Mouse (Mus musculus): Measurements from ENCODE around the gene Myo18b.

Gene Myo18b

DNA sequence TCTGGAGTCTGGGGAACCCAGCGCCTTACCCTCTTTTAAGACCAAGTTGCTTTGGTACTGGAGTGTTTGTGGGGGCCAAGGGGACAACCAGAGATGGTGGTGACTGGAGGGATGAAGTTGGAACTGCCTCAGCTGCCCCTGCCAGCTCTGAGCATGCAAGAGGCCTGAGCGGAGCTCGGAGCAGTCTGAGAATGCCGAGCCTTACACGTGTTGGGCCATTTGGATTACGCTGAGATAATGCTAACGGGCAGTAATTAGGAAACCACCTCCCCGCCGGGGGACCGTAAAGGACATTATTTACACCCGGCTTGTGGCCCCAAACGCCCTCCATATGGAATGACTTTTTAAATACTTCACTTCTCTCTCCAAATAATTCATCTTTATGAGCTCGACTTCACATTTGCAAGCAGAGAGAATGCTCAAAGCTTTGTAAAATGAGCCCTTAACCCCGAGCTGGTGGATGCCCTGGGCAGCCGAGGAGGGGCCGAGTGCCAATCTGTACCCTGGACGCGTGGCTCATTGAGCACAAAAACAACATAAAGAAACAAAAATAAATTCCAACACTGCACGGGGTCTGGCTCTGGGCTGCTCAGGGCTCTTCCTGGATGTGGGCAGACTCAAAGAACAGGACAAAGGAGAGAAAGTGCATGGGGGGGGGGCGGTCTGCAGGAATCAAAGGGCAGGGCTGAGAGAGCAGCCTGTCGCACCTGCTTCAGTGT is 148.0 kb downstream of the Myo18b start:
- in situ Hi-C loops (cut with MboI, MseI) = no loop called here

DNA sequence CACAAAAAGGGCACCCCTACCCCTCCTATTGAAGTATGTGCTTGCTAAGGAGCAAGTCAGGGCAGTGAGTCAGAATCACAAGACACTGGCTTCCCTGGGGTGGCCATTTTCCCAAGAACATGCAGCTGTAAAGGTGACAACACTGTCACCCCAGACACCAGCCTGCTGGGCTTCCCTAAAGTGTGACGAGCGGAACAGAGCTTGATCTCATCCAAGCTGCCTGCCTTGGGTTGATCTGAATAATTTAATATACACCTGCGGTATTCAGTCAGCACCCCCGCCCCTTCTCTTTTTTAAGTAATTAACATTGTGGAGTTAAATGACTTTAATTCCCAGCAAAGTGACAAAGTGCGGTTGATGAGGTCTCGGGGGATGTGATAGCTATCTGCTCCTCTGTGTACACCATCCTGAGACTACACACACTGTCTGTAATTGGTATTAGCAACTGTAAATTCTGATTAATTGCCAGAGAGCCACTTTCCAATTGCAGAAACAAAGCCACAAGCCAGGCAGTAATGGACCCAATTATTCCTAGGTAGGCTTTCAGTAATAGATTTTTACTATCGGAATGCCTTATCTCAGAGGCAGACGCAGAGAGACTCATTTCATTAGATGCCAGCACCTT is 148.7 kb downstream of the Myo18b start:
- in situ Hi-C loops (cut with MboI, MseI) = no loop called here

DNA sequence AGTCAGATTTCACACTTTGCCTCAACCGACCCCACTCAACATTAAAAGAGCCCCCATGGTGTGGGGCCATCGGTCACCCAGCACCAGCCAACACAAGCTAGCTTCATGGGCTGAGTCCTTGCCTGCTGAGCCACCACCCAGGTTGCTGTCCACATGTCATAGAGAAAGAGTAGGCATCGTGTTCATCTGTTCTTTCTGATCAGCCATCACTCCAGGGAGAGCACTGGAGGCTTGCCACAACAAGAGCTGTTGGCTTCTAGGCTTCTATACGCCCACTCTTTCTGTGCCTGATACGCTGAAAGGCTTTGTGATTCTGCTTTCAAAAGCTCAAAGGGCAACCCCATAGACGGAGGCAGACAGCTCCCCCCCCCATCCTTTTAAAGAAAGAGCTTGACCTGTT is 151.0 kb downstream of the Myo18b start:
- in situ Hi-C loops (cut with MboI, MseI) = no loop called here

DNA sequence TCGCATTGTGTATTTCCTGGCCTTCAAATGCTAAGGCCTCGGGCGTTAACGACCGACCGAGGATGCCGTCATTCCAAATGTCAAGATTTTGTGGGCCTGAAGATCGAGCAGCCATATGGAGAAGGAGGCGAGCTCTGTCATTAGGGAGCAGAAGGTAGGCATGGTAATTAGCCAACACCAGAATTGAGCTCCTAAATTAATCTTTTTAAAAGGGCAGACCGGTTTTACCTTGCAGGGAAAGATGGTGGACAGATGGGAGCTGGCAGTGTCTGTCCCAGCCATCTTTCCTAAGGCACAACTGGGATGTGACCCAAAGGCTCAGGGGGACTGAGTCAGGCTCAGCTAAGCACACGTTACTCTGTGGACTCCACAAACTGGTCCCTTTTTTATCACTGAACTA is 151.6 kb downstream of the Myo18b start:
- in situ Hi-C loops (cut with MboI, MseI) = no loop called here

DNA sequence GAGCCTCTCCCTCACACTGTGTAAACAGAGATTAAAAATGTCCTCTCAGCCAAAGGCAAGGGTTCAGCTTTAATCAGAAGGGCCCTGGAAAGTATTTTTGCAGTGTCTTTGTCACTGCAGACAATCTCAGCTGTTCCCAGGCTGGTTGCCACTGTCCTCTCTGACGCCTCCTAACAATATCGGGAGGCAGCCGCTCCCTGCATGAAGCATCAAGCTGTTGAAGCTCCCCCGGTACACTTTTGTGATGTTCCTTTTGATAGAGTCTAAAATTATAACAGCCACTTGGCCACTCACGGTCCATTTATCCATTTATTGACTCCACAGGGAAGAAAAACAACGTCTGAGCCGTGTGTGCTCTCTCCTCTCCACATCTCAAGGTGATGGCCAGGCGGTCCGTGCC is 153.0 kb downstream of the Myo18b start:
- in situ Hi-C loops (cut with MboI, MseI) = no loop called here

DNA sequence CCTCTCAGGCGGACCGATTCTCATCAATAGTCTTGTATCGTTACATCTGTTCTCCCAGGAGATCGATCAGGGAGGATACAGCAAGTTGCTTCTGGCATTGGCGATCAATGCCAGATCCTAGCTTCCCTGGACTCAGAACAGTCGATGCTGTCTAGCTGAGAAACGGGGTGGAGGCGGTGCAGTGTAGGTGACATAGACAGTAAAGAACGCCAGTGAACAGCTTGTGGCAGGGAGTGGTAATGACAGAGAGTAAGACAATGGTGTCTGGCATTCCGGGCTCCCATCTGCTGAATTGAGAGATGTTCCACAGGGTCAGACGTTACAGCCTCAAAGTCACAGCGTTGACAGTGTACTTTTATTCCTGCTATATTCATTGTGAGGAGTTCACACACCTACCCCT is 155.5 kb downstream of the Myo18b start:
- in situ Hi-C loops (cut with MboI, MseI) = no loop called here

DNA sequence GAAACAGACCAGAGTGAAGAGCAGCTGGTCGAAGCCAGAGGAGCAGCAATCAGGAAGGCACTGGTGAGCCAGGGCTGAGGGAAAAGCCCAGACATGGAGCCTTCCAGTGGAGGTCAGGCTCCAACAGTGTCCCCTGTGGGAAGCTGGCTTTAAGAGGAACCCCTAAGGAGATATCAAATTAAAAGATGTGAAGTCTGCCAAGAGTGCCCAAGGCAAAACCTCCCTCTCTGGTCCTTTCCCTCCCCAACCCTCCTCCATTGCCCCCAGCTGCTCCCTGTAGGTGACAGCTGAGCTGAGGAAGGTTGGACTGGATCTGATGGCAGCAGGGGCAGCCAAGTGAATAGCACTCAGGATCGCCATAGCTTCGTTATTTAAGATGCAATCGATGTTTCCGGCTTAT is 161.1 kb downstream of the Myo18b start:
- in situ Hi-C loops (cut with MboI, MseI) = no loop called here

DNA sequence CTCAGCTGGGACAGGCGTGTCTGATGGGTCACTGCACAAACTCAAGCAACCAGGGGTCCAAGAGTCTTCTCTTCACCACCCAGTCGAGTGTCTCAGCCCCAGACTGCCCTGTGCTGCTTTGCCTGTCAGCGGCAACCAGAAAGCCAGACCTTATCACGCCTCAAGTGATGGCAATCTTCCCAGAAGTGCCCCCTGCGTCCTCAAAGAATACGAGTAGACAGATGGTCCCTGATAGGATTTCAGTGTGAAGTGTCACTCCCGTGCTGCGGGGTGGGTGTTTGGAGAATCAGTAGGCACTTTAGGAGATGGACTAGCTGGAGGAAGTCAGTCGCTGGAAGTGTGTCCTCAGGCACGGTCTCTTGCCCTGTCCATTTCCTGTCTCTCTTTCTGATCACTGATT is 165.6 kb downstream of the Myo18b start:
- in situ Hi-C loops (cut with MboI, MseI) = no loop called here

DNA sequence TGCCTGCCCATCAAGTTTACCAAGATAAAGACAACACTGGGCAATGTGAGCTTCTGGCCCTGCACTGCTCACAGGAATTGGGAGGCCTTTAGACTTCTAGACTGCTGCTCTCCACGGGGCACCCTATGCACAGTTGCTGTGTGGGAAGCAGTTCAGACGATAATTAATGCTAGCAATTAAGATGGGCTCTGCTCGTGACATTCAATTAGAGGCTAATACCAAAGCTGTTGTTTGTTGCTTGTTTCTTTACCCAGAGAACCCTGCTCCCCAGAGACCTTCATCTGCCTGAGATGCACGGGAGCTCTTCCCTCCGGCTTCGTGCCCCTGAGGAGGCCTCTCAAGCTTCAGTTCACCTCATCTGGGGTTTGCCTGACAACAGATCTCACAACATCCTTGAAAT is 167.7 kb downstream of the Myo18b start:
- in situ Hi-C loops (cut with MboI, MseI) = no loop called here

DNA sequence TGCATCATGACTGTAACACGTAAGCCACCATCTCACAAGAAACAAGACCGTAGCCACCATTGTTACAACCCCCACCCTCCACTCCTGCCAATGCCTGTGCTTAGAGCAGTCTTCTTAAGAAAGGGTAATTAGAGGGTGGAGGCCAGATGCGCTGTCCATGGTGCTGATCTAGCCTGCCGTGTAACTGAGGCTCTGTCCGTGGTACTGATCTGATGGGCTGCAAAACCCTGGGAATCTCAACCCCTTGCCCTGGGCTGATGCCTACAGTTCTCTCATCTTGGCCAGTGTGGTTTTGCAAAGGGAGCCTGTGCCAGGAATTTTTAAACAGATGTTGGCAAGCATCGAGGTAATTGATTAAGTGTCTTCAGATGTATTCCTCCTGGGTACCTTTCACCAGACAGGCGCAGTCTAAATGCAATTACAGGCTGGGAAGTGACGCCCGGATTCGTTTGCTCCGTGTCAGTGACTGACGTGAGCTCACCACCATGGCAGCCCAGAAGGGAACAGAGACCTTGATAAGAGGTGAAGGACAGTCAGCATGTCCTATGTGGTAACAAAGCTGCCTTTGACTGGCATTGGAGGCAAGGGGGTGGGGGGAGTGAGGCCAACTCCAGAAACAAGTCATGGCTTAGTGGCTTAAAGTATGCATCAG is 177.4 kb downstream of the Myo18b start:
- in situ Hi-C loops (cut with MboI, MseI) = loop anchor here (25.0 kb wide), 1 partner anchor 1806 kb away; no protein-coding TSS in a partner anchor

DNA sequence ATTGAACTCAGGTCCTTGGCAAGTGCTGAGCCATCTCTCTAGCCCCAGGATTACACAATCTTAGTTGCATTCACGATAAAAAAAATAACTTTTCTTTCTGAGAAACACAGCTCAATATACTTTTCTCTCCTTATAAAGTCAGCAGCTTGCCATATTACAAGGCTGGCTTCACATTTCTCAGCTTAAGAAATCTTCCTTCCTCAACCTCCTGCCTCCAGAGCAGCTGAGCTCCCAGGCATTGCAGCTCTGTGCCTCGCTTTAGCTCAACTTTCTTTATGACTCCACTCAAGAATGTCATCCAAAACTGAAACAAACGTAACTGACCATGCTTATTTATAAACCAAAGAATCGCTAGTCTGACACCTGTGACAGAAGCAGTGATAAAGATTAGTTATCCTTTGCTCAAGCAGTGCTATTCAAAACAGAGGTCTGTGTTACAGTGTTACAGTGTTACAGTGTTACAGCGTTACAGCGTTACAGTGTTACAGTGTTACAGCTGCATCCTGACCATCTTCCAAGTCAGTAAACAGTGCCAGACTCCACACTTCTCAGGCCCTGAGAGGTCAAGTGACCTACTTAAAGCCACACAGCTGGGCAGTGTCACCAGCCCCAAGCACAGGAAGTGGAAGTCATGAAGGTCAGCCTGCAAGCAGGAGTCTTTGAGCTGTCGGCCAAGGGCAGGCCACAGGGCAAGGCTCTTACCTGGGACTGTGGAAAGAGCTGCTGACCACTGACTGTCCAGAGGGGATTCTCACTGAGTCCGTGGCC is 181.3 kb downstream of the Myo18b start:
- in situ Hi-C loops (cut with MboI, MseI) = loop anchor here (25.0 kb wide), 1 partner anchor 1803 kb away; no protein-coding TSS in a partner anchor

DNA sequence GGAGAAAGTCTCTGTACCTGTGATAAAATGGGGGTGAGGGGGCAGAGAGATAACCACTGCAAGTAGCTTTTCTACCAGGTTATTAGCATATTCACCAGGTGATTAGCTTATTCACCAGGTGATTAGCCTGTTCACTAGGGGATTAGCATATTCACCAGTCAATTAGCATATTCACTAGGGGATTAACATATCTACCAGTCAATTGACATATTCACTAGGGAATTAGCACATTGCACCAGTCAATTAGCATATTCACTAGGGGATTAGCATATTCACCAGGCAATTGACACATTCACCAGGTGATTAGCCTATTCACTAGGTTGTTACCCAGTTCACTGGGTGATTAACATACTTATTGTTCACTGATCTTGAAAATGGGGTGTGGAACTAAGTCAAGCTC is 186.3 kb downstream of the Myo18b start:
- in situ Hi-C loops (cut with MboI, MseI) = loop anchor here (25.0 kb wide), 1 partner anchor 1798 kb away; no protein-coding TSS in a partner anchor

DNA sequence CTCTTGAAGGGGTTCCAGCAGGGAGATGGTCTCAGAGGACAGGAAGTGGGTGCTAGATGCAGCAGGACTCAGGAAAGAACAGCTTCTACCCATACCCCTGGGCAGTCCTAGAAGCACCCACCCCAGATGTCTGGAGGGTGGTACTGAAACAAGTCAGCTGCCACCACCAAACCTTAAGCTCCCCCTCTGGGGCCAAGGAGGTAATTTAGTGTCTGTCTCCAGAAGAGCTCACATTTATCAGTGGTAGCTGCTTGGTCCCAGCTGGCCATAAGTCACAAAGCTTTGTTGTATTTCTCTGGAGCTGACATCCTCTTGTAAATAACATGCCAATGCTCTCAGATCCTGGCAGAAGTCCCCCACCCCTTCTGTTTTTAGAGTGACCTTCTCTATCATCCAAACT is 187.7 kb downstream of the Myo18b start:
- in situ Hi-C loops (cut with MboI, MseI) = loop anchor here (25.0 kb wide), 1 partner anchor 1796 kb away; no protein-coding TSS in a partner anchor

DNA sequence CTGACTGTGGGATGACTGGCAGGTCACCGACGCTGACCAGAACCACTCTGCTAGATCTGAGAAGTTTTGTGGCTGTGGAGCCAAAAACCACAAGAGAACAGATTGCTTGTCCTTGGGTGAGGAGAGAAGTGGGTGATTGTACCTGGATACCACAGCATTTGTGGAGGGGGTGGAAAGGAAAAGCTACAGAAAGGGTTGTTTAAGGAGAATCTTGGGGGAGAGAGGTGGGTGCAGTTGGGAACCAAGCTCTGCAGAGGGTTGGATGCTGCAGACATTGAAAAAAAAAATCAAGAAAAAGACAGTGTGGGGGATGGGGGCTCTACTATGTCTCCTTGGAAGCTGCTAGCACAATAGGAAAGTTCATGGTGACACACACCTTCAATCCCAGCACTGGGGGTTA is 188.7 kb downstream of the Myo18b start:
- in situ Hi-C loops (cut with MboI, MseI) = loop anchor here (25.0 kb wide), 1 partner anchor 1795 kb away; no protein-coding TSS in a partner anchor

DNA sequence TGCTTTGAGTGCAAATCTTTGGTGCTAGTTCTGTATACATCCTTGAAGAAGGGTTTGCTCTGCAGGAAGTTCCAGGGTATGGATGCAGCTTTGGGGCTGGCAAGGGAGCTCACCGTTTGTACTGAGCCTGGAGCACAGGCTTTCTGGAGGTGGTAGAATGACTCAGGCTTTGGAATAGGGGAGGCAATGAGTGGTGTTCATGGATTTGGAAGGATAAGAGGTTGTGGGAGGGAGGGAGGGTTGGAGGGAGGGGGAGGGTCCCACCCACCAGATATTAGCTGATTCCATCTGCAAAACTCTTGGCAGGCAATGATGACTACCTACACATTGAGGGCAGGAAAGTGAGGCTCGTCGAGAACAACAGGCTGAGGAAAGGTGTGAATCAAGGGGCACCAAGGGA is 195.4 kb downstream of the Myo18b start:
- in situ Hi-C loops (cut with MboI, MseI) = loop anchor here (25.0 kb wide), 1 partner anchor 1788 kb away; no protein-coding TSS in a partner anchor

DNA sequence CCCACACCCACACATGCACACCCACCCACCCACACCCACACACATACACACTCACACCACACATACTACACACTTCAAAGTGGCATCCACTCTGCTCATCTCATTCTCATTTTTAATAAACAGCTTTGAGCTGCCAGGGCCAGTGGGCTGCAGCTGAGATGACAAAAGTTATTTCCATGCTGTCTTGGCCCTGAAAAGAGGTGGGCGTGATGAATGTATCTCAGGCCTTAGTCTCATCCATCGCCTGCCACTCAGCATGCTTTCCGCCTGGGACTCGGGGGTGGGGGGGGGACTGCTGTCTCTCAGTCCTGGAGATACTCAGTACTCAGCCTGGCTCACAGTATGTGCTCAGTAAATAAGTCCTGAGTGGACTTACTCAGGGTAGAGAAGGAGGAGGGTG is 199.5 kb downstream of the Myo18b start:
- in situ Hi-C loops (cut with MboI, MseI) = no loop called here

DNA sequence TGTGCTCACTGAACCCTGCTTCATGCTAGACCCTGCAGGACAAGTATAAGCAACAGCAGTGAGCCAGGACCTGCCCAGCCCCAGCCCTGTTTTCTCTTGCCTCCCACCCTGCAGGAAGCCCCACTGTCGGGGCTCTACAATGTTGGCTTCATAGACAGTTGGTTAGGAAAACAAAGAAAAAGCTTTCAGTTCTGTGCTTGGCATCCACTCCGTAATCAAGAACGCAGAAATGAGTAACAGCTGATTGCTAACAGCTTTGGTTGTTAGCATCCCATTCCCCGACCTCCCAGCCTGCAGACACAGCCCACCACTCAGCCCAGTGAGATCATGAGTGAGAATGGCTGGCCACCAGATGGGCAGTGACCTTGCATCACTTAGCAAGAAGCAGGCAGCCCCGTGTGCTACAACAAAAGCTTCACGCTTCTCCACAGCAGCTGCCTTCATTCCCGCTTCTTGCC is 200.9 kb downstream of the Myo18b start:
- in situ Hi-C loops (cut with MboI, MseI) = no loop called here

DNA sequence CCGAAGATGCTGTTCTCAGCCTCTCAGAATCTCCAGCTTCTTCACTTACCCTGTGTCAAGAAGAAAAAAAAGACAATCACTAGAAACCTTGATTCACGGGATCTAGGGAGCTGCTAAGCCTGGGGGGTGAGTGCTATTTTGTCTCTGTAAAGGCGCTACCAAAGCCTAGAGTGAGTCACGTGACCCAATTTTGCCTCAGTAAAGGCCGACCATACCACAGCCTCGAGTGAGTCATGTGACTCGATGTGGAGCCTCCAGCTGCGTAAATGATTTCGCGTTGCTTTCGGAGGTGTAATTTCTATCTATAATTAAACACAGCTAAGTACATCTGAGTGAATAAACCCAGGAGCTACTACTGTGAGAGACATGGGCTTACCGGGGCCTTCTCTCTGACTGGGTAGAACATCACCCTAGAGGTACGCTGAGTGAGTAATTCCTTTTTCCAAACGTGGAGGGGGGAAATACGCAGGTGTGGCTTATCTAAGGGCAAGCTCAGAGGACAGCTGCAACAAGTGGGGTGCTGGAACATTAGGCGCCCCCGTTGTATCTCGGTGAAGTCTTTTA is 202.8 kb downstream of the Myo18b start:
- in situ Hi-C loops (cut with MboI, MseI) = no loop called here

DNA sequence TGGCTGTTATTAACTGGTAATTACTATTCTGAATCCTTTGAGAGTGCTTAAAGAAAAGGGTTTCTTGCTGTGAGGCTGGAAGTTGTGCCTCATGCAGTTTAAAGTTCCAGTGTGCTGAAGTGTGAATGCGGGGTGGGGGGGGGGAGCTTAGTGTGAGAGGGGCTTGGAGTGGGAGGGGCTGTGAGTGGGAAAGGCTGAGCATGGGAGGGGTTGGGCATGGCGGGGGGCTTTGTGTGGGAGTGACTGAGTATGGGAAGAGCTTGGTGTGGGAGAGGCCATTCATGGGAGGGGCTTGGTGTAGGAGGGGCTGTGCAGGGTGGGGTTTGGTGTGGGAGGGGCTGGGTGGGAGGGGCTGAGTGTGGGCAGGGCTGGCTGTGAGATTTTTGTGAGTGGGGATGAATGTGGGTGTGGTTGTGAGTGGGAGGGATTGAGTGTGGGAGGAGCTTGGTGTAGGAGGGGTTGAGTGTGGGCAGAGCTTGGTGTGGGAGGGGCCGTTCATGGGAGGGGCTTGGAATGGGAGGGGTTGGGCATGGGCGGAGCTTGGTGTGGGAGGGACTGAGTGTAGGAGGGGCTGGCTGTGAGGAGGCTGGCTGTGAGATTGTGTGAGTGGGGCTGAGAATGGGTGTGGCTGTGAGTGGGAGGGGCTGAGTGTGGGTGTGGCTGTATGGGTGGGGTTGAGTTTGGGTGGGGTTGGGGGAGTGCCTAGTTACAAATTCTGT is 208.9 kb downstream of the Myo18b start:
- in situ Hi-C loops (cut with MboI, MseI) = no loop called here

DNA sequence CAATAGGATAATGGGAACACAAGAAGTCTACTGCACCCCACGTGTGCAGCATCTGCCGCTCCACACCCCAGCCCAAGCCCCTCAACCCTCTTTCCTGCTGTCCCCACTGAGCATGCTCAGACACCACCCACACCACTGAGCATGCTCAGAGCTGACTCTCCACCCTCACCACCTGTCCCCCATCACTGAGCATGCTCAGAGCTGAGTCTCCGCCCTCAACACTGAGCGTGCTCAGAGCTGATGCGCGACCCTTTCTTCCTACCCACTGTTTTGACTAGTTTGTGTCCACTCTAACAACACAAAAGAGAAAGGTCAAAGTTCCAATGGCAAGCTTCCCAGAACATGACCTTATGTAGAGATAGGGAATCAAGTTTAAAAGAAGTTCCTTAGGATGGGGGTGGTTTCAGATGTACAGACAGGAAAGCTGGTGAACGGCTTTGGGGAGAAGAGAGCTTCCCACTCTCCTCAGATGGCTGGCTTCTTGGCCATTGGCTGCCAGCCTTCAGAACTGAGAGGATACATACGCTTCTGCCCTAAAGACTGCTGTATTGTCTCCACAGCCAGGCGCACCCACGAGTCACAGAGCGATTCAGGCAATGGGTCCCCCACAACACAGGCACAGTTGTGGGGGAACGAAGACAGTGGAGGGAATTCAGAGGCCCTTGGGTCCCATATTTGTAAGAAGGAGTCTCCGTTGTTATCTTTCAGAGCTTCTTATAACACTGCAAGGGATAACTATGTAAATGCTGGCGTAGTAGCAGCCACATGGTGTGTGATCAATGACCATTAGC is 209.7 kb downstream of the Myo18b start:
- in situ Hi-C loops (cut with MboI, MseI) = no loop called here
